Mouse (Mus musculus): ENCODE results near the gene Vmp1. TPM values are rescaled to one million over a fixed set of nuclear protein-coding genes. Genes with fewer than 3 reads are reported as not detected.

Vmp1 gene
- total RNA-seq, 2 experiments from 2014 or later = 143 to 150 TPM

DNA sequence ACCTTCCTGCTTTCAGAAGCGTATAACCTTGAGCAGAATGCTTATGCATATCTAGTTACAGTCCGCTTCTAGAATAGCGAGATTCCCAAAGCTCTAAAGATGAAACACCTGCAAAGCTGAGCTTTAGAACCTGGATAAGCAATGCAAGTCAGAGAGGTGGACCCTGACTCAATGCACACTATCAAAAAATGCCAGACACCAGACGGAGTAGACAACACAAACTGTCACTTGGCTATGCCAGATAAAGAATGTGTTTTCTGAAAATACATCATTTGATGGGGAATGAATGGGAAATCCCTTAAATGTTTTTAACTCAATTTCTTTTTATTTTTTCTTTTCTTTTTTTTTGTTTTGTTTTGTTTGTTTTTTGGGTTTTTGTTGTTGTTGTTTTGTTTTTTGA, 8.1 kb downstream of the Vmp1 start:
- no peak for DNase-seq (ENCODE audit: low spot score in 2 of 2)

- DNase-seq (ENCODE audit: low spot score in 2 of 2) = no peak
These were observed 10.9 kb downstream of the Vmp1 start for GRCm38 (mm10) chr11:86672772-86673171.

- DNase-seq (ENCODE audit: low spot score in 2 of 2) = no peak
These were observed 12.5 kb downstream of the Vmp1 start for GRCm38 (mm10) chr11:86671041-86671675.

GRCm38 (mm10) chr11:86668169-86668568, 15.5 kb downstream of the Vmp1 start:
- no peak for DNase-seq (ENCODE audit: low spot score in 2 of 2)

- no peak for DNase-seq (ENCODE audit: low spot score in 2 of 2)
These were observed 16.1 kb downstream of the Vmp1 start for GRCm38 (mm10) chr11:86667553-86667952.

DNA sequence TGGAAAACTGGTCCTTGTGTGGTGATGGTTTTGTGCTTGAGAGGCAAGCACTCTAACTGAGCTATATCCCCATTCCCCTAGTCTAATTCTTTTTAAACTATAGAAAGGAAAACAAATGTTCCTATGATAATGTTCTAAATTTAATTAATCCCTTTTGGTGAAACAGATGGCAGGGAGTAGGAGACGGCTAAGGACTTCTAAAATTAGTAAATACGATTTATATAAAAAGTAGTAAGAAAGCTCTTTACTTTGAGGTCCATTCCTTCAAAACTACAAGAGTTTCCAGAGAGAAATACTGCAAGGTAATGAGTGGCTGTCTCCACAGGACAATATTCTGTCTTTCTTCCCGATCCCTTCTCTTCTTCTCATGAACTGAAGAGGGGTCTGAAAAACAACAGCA, 19.2 kb downstream of the Vmp1 start:
- no peak for DNase-seq (ENCODE audit: low spot score in 2 of 2)

GRCm38 (mm10) chr11:86663977-86664376, 19.7 kb downstream of the Vmp1 start:
- no peak for DNase-seq (ENCODE audit: low spot score in 2 of 2)

DNA sequence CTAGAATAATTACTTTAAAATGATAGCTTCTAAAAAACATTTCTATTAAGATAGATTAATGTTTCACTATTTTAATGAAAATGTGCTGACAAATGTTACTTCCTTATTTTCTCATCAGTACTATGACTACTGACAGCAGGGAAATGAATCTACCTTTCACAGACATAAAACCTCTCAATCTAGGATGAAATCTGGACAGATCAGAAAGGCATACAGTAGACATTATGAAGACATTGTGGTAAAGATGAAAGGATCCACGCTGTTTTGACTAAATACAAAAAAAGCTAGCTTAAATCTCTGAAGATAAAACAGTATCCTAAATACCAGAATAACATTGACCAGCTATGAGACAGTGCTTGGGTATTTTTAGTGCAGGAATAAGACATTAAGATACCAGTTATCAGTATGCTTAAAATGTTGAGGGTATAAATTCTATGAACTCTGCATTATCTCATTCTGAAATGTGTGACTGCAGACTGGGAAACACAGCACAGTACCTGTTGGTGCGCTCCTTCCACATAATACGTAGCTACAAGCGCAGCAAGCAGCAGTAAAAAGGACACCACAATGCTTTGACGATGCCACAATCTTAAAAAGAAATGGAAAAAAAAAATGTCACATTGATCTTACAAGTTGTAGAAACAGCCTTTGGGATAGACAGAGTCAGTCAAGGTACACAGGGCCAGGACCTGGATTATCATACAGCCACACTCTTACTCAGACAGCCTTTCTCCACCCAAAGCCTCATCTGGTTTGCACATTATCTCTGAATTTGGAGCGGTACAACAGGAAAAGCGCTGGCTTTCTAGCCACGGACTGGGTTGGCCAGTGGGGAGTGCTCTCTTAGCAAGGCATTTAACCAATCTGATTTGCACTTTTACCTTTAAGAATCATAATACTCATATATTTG, 20.4 kb downstream of the Vmp1 start:
- DNase-seq (ENCODE audit: low spot score in 2 of 2) = no peak

- DNase-seq (ENCODE audit: low spot score in 2 of 2) = no peak
These were observed 25.8 kb downstream of the Vmp1 start for GRCm38 (mm10) chr11:86657863-86658262.

DNA sequence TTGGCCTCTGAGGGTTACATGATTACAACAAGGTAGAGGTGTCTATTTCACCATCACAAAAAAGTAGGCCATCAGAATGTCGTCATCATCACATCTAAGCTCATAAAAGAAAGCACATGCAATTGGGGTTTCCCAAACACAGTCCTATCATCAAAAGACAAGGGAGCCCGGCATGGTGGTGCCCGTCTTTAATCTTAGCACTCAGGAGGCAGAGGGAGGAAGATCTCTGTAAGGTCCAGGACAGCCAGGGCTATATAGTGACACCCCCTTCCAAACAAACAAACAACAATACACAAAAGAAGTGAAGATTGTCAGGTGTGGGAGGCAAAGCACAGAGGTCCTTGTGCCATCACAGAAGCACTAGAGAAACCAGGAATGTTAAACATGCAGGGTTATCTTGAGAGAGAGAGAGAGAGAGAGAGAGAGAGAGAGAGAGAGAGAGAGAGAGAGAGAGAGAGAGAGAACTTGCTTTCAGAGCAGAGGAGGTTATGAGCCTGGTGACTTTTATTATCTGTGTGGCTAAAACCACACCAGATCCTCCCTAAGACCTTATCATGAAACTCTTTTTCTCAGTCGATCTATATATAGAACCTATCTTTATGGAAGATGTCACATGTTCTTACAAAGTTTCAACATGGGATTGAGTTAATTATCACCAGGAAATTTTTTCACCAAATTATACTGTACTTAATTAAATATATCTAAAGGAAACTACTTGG, 26.6 kb downstream of the Vmp1 start:
- DNase-seq (ENCODE audit: low spot score in 2 of 2) = no peak

GRCm38 (mm10) chr11:86655671-86656070, 28.0 kb downstream of the Vmp1 start:
- DNase-seq (ENCODE audit: low spot score in 2 of 2) = no peak

GRCm38 (mm10) chr11:86654096-86654495, 29.5 kb downstream of the Vmp1 start:
- no peak for DNase-seq (ENCODE audit: low spot score in 2 of 2)

DNA sequence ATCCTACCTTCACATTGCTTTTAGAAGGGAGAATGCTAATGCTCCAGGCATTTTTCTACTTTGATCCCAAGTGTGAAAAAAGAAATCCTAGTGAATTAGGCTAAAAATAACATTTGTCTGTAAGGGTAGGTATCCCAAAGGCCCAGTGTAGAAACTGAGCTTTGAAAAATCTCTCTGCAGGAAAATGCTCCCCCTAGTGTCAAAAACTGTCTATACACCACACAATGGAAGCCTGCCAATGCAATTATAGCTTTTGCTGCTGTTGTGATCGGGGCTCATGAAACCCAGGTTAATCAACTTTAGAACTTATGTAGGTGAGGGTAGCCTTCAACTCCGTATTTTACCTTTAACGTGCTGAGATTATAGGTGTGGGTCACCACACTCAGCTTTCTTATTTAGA, 30.2 kb downstream of the Vmp1 start:
- DNase-seq (ENCODE audit: low spot score in 2 of 2) = peak; percentile 23 to 53

DNA sequence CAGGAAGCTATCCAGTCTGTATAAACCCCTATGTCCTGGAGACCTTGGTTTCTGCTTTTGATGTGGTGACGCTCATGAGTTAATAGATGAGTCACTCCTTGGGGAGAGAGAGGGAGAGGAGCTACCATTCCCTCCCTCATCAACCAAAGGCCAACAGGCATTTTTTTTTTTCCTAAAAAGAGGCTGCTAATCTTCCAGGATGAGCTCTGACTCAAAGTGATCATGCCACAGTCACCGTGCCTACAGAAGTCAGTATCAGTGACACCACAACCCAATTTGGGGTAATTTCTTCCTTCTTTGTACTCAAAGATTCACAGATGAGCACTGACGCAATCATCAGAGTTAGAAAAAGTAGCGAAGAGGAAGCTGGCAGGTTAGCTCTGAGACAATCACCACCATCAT, 31.1 kb downstream of the Vmp1 start:
- no peak for DNase-seq (ENCODE audit: low spot score in 2 of 2)

DNA sequence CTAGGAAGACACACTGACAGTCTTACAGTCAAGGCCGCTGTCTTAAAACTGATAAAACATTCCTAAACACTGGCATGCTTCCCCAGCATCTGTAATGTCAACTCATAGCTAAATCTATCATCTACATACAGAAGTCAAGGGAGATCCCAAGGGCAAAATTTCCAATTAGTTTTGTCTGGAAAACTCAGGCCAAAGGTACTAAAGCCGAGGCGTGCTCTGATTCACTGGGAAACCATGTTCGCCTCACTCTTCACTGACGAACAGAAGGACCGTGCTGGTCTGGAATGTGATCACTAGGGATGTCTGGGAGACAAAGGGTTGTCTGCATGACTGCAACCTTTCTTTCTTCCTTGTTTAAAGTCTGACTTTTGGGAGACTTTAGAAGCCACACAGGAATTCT, 33.0 kb downstream of the Vmp1 start:
- no peak for DNase-seq (ENCODE audit: low spot score in 2 of 2)

GRCm38 (mm10) chr11:86649542-86649941, 34.1 kb downstream of the Vmp1 start:
- DNase-seq (ENCODE audit: low spot score in 2 of 2) = no peak

GRCm38 (mm10) chr11:86647706-86648447, 35.8 kb downstream of the Vmp1 start:
- no peak for DNase-seq (ENCODE audit: low spot score in 2 of 2)

GRCm38 (mm10) chr11:86646885-86647459, 36.7 kb downstream of the Vmp1 start:
- no peak for DNase-seq (ENCODE audit: low spot score in 2 of 2)

- peak in 1 of 2 experiments; percentile 34 for DNase-seq (ENCODE audit: low spot score in 2 of 2)
These were observed 37.4 kb downstream of the Vmp1 start for GRCm38 (mm10) chr11:86646136-86646834.

DNA sequence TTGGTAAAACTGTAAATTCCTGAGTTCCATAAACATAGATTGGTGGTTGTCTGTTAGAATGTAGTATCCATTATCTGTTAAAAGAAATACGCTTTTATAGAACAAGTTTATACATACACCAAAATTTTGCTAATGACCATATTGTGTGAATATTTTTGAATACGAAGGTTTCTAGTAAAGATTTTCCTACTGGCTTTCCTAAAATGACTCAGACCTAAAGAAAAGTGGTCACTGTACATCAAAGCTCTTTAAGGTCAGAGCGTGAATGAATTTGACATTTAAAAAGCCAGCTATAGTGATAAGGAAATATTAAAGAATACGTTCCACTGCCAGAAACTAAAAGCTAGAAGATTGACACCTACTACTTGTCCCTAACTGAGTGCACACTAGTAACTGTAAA, 39.1 kb downstream of the Vmp1 start:
- no peak for DNase-seq (ENCODE audit: low spot score in 2 of 2)
